Mouse (Mus musculus) limb, embryonic 13.5 days (tissue): ENCODE measurements around the gene Plk4. TPM values are rescaled to one million over a fixed set of nuclear protein-coding genes. Genes with fewer than 3 reads are reported as not detected.
A peak's percentile ranks its signal among the peaks of the same experiment; 100 is the strongest.
"Not testable (repeated sequence)": the region's sequence is repeated elsewhere in the genome, so short reads cannot be mapped to it uniquely, and the experiment has no call there.

Experiments used
- ATAC-seq: fragments of 200-750 bp; cut with Nextera tagmentation; 2 replicates; pipeline ENCODE4 v1.8.0; 2017; ENCODE audit warnings: low read depth, moderate number of reproducible peaks, moderate TSS enrichment; ENCODE audit not compliant: low FRiP score
- H3K27ac ChIP-seq: fragments of 300-500 bp; sonication (generic); 2 replicates; pipeline ENCODE4 v1.5.1; 2015; ENCODE audit warnings: inconsistent platforms, mild to moderate bottlenecking, moderate library complexity
- H3K27me3 ChIP-seq: fragments of 300-500 bp; sonication (generic); 2 replicates; pipeline ENCODE4 v1.6.1; 2015; ENCODE audit warnings: mild to moderate bottlenecking, inconsistent platforms
- H3K36me3 ChIP-seq: fragments of 300-500 bp; sonication (generic); 2 replicates; pipeline ENCODE4 v1.6.1; 2015; ENCODE audit warnings: inconsistent platforms, mild to moderate bottlenecking, moderate library complexity
- H3K4me1 ChIP-seq: fragments of 300-500 bp; sonication (generic); 2 replicates; pipeline ENCODE4 v1.6.1; 2015; ENCODE audit warnings: inconsistent platforms
- H3K4me2 ChIP-seq: fragments of 300-500 bp; sonication (generic); replicated peaks from 2 replicates; pipeline ENCODE4 v1.6.1; 2015; ENCODE audit warnings: inconsistent platforms, mild to moderate bottlenecking, moderate library complexity
- H3K4me3 ChIP-seq: fragments of 300-500 bp; sonication (generic); 2 replicates; pipeline ENCODE4 v1.5.1; 2015; ENCODE audit warnings: moderate library complexity, mild to moderate bottlenecking, inconsistent platforms
- H3K9ac ChIP-seq: fragments of 300-500 bp; sonication (generic); 2 replicates; pipeline ENCODE4 v1.6.1; 2015; ENCODE audit warnings: mild to moderate bottlenecking, inconsistent platforms
- H3K9me3 ChIP-seq: fragments of 300-500 bp; sonication (generic); 2 replicates; pipeline ENCODE4 v1.6.1; 2016; ENCODE audit warnings: inconsistent platforms
- WGBS: fragments of 180-500 bp; shearing (Covaris S2); methylation state at CpG from one replicate; pipeline ENCODE4 v1.1.7; 2015; 5-methylcytosine and 5-hydroxymethylcytosine counted together
- polyA plus RNA-seq: library from polyadenylated mRNA; unstranded; fragments of >200 nt; fragmentation: Nextera tagmentation; extraction: Ambion mirVana; gene quantifications from 2 replicates; pipeline ENCODE4 v1.2.1, GENCODE M21; 2015

The Plk4 gene
- 53.0 and 55.2 TPM in 2 replicates for polyA plus RNA-seq

- Histone ChIP-seq H3K4me1 (peaks cover 14% of the 10 kb centered on the region), H3K4me2 (peak within 1 kb of the TSS; percentile 94), H3K27me3 (no peaks in the 10 kb centered on the region), H3K4me3 (peak within 1 kb of the TSS; percentile 93), H3K9me3 (no peaks in the 10 kb centered on the region), H3K36me3 (peaks cover 11% of the 10 kb centered on the region; the same call in 1 of the 2 replicates), H3K9ac (peak within 1 kb of the TSS; percentile 90), H3K27ac (peak within 1 kb of the TSS; percentile 69)
- 2% methylated on average over 66 of the region's 66 CpGs for WGBS
- peak; percentile 96 for ATAC-seq
These were observed at the start of gene Plk4 for GRCm38 (mm10) chr3:40799530-40800372. Plk4 (plus strand) TSS chr3:40800019.

- Histone ChIP-seq H3K27me3 (no peaks in the 10 kb centered on the region), H3K36me3 (no peaks in the 10 kb centered on the region), H3K4me1 (no peaks in the 10 kb centered on the region), H3K9ac (no peak overlapping the region), H3K4me2 (no peak overlapping the region), H3K27ac (no peak overlapping the region), H3K4me3 (no peak overlapping the region), H3K9me3 (no peaks in the 10 kb centered on the region)
- 80% methylated on average over 3 of the region's 3 CpGs for WGBS
- ATAC-seq: no peak
These were observed 39.1 kb upstream of the Plk4 start for GRCm38 (mm10) chr3:40760746-40761145.

DNA sequence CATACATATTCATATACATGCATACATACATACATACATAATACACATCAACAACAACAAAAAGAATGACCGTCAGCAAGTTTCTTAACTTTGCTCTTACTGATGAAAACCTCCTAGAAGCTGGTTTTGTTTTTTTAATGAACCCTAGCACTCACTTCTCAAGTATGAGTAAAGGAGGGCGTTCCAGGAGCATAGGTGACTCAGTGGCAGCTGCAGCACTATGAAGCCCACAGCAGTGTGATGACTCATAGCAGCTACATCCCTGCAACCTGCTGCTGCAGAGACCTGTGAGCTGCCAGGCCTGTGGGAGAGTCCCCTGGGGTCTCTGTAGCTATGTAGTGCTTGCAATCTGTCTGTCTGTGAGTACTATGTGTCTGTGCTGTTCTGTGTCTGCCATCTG, 38.5 kb upstream of the Plk4 start:
- ATAC-seq: no peak
- 87% methylated on average over 2 of the region's 2 CpGs for WGBS
- Histone ChIP-seq H3K27ac (no peak overlapping the region), H3K4me3 (no peak overlapping the region), H3K36me3 (no peaks in the 10 kb centered on the region), H3K4me2 (no peak overlapping the region), H3K27me3 (no peaks in the 10 kb centered on the region), H3K4me1 (no peaks in the 10 kb centered on the region), H3K9ac (no peak overlapping the region), H3K9me3 (no peaks in the 10 kb centered on the region)

- H3K4me3 ChIP-seq: no peak overlapping the region
- H3K4me1 ChIP-seq: no peaks in the 10 kb centered on the region
- H3K9ac ChIP-seq: no peak overlapping the region
- no peaks in the 10 kb centered on the region for H3K36me3 ChIP-seq
- ATAC-seq: no peak
- H3K27me3 ChIP-seq: no peaks in the 10 kb centered on the region
- H3K4me2 ChIP-seq: no peak overlapping the region
- no peak overlapping the region for H3K27ac ChIP-seq
- WGBS: 82% methylated on average over 2 of the region's 2 CpGs
- H3K9me3 ChIP-seq: no peaks in the 10 kb centered on the region
These were observed 6.0 kb upstream of the Plk4 start for GRCm38 (mm10) chr3:40793783-40794182.

GRCm38 (mm10) chr3:40798054-40798453, 1.8 kb upstream of the Plk4 start:
- WGBS: 63% methylated on average over 1 of the region's 1 CpGs
- Histone ChIP-seq H3K9me3 (no peaks in the 10 kb centered on the region), H3K4me2 (no peak overlapping the region), H3K4me1 (peaks cover 14% of the 10 kb centered on the region), H3K27ac (no peak overlapping the region), H3K36me3 (peaks cover 11% of the 10 kb centered on the region; the same call in 1 of the 2 replicates), H3K9ac (no peak overlapping the region), H3K27me3 (no peaks in the 10 kb centered on the region), H3K4me3 (no peak overlapping the region)
- no peak for ATAC-seq

- H3K4me1 ChIP-seq: peaks cover 14% of the 10 kb centered on the region
- WGBS: 37% methylated on average over 7 of the region's 7 CpGs
These were observed 1.3 kb upstream of the Plk4 start for GRCm38 (mm10) chr3:40798500-40798899.

GRCm38 (mm10) chr3:40800373-40800823, 579 bp downstream of the Plk4 start:
- H3K9me3 ChIP-seq: no peaks in the 10 kb centered on the region
- H3K4me2 ChIP-seq: peak overlapping the region; percentile 94
- H3K27me3 ChIP-seq: no peaks in the 10 kb centered on the region
- under 1% methylated on average over 27 of the region's 37 CpGs for WGBS
- H3K4me3 ChIP-seq: peak overlapping the region; percentile 93
- ATAC-seq: peak; percentile 76
- peak overlapping the region; percentile 69 for H3K27ac ChIP-seq
- H3K9ac ChIP-seq: peak overlapping the region; percentile 90
- H3K4me1 ChIP-seq: peaks cover 14% of the 10 kb centered on the region
- H3K36me3 ChIP-seq: peaks cover 17% of the 10 kb centered on the region

More at GRCm38 (mm10) chr3:40798500-40798899, 1.3 kb upstream of the Plk4 start:
- Histone ChIP-seq H3K9ac (no peak overlapping the region), H3K4me2 (no peak overlapping the region), H3K4me3 (no peak overlapping the region), H3K27ac (no peak overlapping the region), H3K9me3 (no peaks in the 10 kb centered on the region), H3K36me3 (peaks cover 11% of the 10 kb centered on the region; the same call in 1 of the 2 replicates), H3K27me3 (no peaks in the 10 kb centered on the region)
- ATAC-seq: no peak

- Histone ChIP-seq H3K4me2 (no peak overlapping the region), H3K36me3 (peaks cover 52% of the 10 kb centered on the region), H3K27ac (no peak overlapping the region), H3K9me3 (no peaks in the 10 kb centered on the region), H3K9ac (no peak overlapping the region), H3K27me3 (no peaks in the 10 kb centered on the region), H3K4me1 (no peaks in the 10 kb centered on the region), H3K4me3 (no peak overlapping the region)
- 53% methylated on average over 2 of the region's 2 CpGs for WGBS
- no peak for ATAC-seq
These were observed 7.1 kb downstream of the Plk4 start for GRCm38 (mm10) chr3:40806871-40807270.

DNA sequence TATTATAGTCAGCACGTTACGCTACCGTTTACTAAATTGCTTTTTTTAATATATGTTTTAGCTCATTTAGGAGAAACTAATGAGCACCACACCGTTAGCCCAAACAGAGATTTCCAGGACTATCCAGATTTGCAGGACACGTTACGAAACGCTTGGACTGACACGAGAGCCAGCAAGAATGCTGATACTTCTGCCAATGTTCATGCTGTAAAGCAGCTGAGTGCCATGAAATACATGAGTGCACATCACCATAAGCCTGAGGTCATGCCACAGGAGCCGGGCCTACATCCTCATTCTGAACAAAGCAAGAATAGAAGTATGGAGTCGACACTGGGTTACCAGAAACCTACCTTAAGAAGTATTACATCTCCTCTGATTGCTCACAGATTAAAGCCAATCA, 8.9 kb downstream of the Plk4 start:
- H3K27ac ChIP-seq: no peak overlapping the region
- 93% methylated on average over 10 of the region's 10 CpGs for WGBS
- H3K4me3 ChIP-seq: no peak overlapping the region
- no peak overlapping the region for H3K4me2 ChIP-seq
- no peaks in the 10 kb centered on the region for H3K4me1 ChIP-seq
- no peaks in the 10 kb centered on the region for H3K27me3 ChIP-seq
- no peaks in the 10 kb centered on the region for H3K9me3 ChIP-seq
- no peak for ATAC-seq
- no peak overlapping the region for H3K9ac ChIP-seq
- peaks cover 61% of the 10 kb centered on the region for H3K36me3 ChIP-seq

GRCm38 (mm10) chr3:40809894-40810293, 10.1 kb downstream of the Plk4 start:
- WGBS: 89% methylated on average over 2 of the region's 2 CpGs

DNA sequence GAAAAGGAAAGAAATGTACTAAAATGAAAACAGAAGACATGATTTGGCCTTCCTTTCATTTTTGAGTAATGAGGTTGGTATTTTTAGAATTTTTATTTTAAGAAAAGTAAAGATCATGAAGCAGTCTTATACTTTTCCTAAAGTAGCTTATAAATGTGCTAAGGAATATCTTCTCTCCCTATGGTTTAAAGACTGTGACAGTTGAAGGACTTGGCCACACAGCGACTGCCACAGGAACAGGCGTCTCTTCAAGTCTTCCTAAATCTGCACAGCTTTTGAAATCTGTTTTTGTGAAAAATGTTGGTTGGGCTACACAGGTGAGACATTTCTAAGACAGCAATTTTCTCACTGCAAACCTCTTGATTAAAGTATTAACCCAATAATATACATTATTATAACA, 13.5 kb downstream of the Plk4 start:
- no peaks in the 10 kb centered on the region for H3K9me3 ChIP-seq
- no peaks in the 10 kb centered on the region for H3K27me3 ChIP-seq
- H3K4me2 ChIP-seq: no peak overlapping the region
- ATAC-seq: no peak
- H3K4me1 ChIP-seq: no peaks in the 10 kb centered on the region
- 86% methylated on average over 2 of the region's 2 CpGs for WGBS
- H3K9ac ChIP-seq: no peak overlapping the region
- peaks cover 76% of the 10 kb centered on the region for H3K36me3 ChIP-seq
- H3K27ac ChIP-seq: no peak overlapping the region
- H3K4me3 ChIP-seq: no peak overlapping the region

More at GRCm38 (mm10) chr3:40809894-40810293, 10.1 kb downstream of the Plk4 start:
- H3K9ac ChIP-seq: no peak overlapping the region
- H3K4me2 ChIP-seq: no peak overlapping the region
- no peaks in the 10 kb centered on the region for H3K4me1 ChIP-seq
- H3K4me3 ChIP-seq: no peak overlapping the region
- H3K9me3 ChIP-seq: no peaks in the 10 kb centered on the region
- peaks cover 72% of the 10 kb centered on the region for H3K36me3 ChIP-seq
- ATAC-seq: no peak
- no peak overlapping the region for H3K27ac ChIP-seq
- no peaks in the 10 kb centered on the region for H3K27me3 ChIP-seq

GRCm38 (mm10) chr3:40845521-40845920, 45.7 kb downstream of the Plk4 start:
- not testable (repeated sequence) for ATAC-seq, H3K4me1 ChIP-seq, H3K27me3 ChIP-seq, H3K9me3 ChIP-seq, H3K36me3 ChIP-seq, H3K27ac ChIP-seq
- Histone ChIP-seq H3K9ac (0 out of 2 replicates have a peak overlapping the region, but pooled peaks have one; percentile 13), H3K4me3 (peak overlapping the region; percentile 50), H3K4me2 (peak overlapping the region; percentile 65)
- 77% methylated on average over 5 of the region's 6 CpGs for WGBS
